Mouse (Mus musculus): ENCODE results near the gene Bphl. TPM values are rescaled to one million over a fixed set of nuclear protein-coding genes. Genes with fewer than 3 reads are reported as not detected.

The Bphl gene
- polyA plus RNA-seq, 1 experiment from 2014 or later, result 36.1 TPM

Other genes with a start within 250 kb of the Bphl start
- gene Serpinb6e, start 194.2 kb upstream of the Bphl start, polyA plus RNA-seq (2014; fragmentation: Nextera tagmentation; extraction: Ambion mirVana), result not detected in 2 replicates
- gene Serpinb6c, start 131.9 kb upstream of the Bphl start, polyA plus RNA-seq (2014; fragmentation: Nextera tagmentation; extraction: Ambion mirVana), result 0.70 TPM in 1 of 2 replicates, not detected in the other
- gene Nqo2, start 72.9 kb upstream of the Bphl start, polyA plus RNA-seq (2014; fragmentation: Nextera tagmentation; extraction: Ambion mirVana), result 27.7 and 29.8 TPM in 2 replicates
- gene Ripk1, start 35.2 kb upstream of the Bphl start, polyA plus RNA-seq (2014; fragmentation: Nextera tagmentation; extraction: Ambion mirVana), result 20.2 and 24.3 TPM in 2 replicates
- gene Serpinb6a, start 34.8 kb upstream of the Bphl start, polyA plus RNA-seq (2014; fragmentation: Nextera tagmentation; extraction: Ambion mirVana), result 73.7 and 78.6 TPM in 2 replicates
- 213 and 217 TPM in 2 replicates for gene Tubb2a, start 40.4 kb downstream of the Bphl start, polyA plus RNA-seq (2014; fragmentation: Nextera tagmentation; extraction: Ambion mirVana)
- gene Tubb2b, start 92.9 kb downstream of the Bphl start, polyA plus RNA-seq (2014; fragmentation: Nextera tagmentation; extraction: Ambion mirVana), result 32.1 and 34.2 TPM in 2 replicates
- 84.8 and 86.6 TPM in 2 replicates for gene Psmg4, start 125.4 kb downstream of the Bphl start, polyA plus RNA-seq (2014; fragmentation: Nextera tagmentation; extraction: Ambion mirVana)

Measured in stomach, embryonic 14.5 days (tissue).